Mouse (Mus musculus) E14TG2a.4 (cell line): Measurements from ENCODE around the gene Ripply1.

Experiments
- CTCF ChIP-seq: conservative IDR thresholded peaks from 2 replicates; pipeline ENCODE4 v1.5.1; 2014; ENCODE audit warnings: low read length
- POU5F1 ChIP-seq: IDR thresholded peaks from 2 replicates; pipeline ENCODE4 v1.6.1; 2014; ENCODE audit warnings: low read length, borderline replicate concordance

DNA sequence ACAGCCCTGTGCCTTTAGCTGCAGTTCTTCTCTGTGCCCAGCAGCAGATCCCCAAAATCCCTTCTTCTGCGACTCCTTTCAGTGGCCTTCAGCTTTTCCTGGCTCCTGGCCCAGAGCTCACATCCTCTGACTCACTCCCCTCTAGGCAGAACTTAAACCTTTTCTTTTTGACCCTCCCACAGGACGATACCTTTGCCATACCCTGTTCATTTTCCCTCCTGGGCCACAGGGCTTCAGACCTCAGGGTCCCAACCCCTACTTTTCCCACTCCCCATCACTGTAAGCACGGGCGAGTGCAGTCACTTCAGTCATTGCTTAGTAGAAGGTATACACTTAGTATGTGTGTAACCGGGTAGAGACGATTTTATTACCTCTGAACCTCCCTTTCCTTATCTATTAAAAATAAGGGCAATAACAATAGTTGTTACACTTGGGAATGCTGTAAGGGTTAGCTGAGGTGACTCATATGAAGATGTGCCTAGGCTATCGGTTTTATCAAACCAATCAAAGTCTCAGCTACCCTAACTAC lies 7.0 kb downstream of the Ripply1 start:
- TF ChIP-seq CTCF (no peak), POU5F1 (no peak)
